Mouse (Mus musculus): ENCODE measurements around the gene Lin7c.
"Not testable (repeated sequence)": the region's sequence is repeated elsewhere in the genome, so short reads cannot be mapped to it uniquely, and the experiment has no call there.

Lin7c gene

DNA sequence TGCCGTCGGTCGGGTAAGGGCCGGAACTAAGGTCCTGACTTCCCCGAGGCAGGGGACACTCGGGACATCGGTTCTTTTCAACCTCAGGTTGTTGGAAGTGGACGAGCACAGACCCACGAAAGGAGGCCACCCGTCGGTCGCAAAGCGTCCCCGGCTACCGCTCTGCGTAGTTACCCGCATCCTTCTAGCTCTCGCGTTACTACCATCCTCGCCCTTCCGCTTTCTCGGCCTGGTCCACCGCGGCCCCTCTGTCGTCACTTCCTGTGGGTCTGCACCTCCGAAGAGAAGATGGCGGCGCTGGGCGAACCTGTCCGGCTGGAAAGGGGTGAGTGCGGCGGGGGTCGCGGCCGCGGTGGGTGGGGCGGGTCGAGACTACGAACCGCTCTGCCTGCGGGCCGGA, at the start of gene Lin7c:
TSS of gene Lin7c (plus strand) at position 257 of the 400 bp plus-strand sequence.
- peak; percentile 93 for DNase-seq

DNA sequence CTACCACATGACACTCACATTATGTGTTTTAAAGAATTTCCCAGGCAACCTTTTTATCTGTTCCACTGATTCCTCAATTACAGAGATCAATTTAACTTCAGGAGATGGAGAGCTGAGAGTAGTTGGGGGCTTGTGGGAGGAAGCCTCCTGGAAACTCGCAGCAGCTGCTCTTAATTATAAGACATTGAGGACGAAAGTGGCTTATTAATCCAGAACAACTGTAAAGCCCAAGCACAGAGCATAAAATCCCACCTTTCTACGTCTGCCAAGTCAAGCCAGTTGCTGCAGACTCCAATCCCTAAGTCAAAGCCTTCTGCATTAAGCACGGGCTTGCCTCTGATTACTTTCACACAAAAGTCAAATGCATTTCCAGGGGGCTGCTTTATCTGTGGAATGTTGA, 44.3 kb upstream of the Lin7c start:
- no peak for DNase-seq

DNA sequence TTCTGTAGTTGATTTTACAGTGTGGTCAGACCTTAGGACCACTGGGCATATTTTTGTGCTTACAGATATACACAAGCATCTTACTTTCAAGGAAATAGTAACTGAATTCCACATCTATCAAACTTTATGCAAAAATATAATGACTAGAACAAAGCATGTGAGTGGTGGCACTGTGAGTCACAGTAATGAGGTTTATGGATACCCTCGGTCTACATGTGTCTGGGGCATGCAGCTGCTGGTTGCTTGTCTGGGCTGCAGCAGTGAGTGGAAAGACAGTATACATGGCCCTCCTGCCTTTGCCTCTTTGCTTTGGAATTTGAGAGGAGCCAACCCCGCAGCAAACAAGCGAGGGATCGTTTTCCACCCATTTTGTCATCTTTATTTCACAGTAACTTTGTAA, 42.3 kb upstream of the Lin7c start:
- no peak for DNase-seq

DNA sequence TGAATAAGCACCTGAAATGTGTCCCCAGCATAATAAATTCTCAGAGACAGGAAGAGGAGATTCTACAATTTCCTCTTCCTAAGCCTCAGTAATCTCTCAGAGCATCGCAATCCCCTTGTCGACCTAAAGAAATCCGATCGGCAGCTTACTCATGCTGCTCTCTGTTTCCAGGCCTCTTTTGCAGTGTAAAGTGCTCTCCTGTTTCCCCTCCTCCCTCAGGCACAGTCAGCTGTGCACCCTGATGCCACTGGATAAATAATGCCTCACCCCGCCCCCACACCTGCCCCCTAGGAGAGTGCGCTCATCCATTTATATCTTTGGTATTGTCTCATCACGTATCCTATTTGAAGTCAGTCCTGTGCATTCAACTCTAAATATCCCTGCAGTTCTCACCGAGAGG, 41.9 kb upstream of the Lin7c start:
- DNase-seq = no peak

DNA sequence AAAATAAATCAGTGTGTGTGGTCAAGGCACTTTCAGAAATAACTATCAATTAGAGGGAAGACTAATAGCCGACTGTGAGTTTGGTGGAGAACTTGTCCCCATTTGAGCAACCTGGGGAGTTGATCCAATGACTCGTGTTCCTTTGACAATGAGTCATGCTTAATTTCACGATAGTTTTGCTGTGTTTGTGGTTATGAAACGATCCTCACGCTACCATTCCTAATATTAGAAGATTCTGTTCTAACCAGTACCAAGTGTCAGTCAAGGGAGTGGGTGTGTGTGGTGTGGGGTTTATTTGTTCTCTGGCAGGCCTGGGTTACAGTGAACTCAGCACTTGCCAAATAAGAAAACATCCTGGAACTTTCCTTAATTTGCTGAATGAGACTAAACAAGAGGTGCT, 35.1 kb upstream of the Lin7c start:
- DNase-seq = no peak

GRCm38 (mm10) chr2:109859671-109860070, 31.0 kb upstream of the Lin7c start:
- no peak for DNase-seq

DNA sequence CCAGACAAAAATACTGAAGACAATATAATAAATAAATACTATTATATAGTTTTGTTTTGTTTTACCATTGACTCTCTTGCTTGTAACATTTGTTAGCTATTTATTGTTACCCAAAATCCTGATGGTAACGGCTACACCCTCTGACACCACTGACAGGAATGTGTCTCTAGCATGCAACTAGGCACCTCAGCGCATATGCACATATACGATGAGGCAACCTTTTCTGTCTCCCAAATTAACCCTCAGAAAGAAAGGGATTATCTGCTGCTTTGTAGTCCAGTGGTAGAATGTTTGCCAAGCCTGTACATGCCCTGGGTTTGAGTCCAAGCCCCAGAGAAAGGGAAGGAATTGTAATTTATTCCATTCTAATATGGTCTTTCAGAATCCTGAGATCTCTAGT, 29.8 kb upstream of the Lin7c start:
- no peak for DNase-seq

- DNase-seq = not testable (repeated sequence)
Observed at GRCm38 (mm10) chr2:109879429-109879828, 11.2 kb upstream of the Lin7c start.

GRCm38 (mm10) chr2:109881111-109881510, 9.5 kb upstream of the Lin7c start:
- DNase-seq = no peak

GRCm38 (mm10) chr2:109881625-109882024, 9.0 kb upstream of the Lin7c start:
- no peak for DNase-seq

- DNase-seq = peak; percentile 80
Observed at GRCm38 (mm10) chr2:109884106-109884505, 6.5 kb upstream of the Lin7c start.

DNA sequence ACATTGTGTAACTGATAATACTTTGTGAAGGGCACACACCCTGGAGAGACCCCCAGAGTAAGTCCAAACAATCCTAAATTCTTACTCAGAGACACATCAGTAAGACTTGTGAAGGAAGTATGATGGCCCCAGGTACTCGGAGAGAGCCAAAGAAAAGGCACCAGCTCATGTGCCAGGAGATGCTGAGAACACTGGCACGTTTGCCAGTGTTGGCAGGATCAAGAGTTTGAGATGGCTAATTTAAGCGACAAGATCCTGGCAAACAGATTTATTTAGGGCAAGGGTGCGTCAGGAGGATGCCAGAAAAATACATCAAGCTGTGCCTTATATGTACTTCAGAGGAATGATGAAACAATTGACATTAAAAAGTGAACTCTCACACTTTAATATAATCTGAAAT, 6.1 kb upstream of the Lin7c start:
- DNase-seq = peak; percentile 87

DNA sequence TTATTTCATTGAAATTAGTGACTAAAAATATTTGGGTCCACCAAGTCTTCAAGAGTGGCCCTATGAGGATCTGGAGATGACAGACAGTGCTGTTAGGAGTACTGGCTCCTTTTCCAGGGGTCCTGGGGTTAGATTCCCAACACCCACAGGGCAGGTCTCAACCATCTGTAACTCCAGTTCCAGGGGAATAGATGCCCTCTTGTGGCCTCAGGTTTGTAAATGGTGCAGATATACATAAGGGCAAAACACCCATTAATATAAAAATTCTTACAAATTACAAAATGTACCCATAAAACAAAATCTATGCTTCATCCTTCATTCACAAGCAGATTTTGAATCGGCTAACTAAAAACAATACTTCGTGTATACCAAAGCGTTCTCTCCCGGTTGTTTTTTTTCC, 585 bp upstream of the Lin7c start:
- DNase-seq = peak; percentile 47

DNA sequence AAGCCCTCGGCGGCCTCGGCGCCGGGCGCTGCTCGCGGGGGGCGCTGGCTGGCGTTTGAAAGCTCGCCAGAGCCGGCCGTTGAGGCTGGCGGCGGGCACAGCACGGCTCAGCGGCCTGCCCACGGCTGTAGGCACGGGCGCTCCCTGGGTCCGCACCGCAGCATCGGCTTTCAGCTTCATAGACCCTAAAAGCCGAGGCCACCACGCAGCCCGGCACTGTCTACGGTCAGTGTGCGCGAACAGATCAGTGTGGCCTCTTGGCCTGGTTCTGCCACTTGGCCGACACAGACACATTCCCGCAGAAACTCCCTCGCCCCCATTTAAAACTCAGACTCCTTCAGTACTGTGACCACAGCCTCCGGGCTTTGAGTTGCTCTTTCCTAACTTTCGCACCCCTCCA, 378 bp downstream of the Lin7c start:
- peak; percentile 59 for DNase-seq

DNA sequence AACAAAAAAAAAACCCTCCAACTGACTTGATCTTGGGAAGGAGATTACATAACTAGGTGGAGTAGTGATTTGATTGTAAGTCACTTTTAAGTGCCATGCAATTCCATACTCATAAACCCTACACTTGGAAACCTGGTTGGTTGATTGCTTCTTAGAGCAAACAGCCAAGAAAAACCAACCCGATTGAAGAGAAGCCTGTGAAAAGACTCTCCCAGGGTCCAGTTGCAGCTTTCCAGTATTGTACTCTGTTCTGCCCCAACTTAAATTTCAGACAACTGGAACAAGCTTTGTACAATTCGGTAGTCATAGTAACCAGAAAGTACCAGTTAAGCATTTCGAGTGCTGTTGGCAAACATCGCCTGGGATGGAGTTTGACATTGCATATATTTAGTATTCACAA, 818 bp downstream of the Lin7c start:
- no peak for DNase-seq

- no peak for DNase-seq
Observed at GRCm38 (mm10) chr2:109896311-109896710, 5.7 kb downstream of the Lin7c start.

DNA sequence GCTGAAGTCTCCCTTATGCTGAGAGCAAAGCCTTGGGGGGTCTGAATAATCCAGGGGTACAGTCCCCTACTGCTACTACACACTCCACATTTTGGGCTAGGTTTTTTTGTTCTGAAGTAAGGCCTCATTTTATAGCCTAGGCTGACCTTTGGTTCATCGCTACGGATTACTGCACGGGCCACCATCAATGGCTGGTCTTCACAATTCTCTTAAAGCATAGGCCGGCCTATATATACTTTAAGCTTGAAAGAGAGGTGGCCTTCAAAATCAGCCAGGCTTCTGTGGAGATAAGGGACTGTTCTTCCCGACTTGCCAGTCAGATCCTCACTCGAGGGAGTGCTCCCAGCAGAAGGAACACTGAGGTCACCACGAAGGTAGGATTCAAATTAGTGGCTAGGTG, 12.2 kb downstream of the Lin7c start:
- DNase-seq = no peak

DNA sequence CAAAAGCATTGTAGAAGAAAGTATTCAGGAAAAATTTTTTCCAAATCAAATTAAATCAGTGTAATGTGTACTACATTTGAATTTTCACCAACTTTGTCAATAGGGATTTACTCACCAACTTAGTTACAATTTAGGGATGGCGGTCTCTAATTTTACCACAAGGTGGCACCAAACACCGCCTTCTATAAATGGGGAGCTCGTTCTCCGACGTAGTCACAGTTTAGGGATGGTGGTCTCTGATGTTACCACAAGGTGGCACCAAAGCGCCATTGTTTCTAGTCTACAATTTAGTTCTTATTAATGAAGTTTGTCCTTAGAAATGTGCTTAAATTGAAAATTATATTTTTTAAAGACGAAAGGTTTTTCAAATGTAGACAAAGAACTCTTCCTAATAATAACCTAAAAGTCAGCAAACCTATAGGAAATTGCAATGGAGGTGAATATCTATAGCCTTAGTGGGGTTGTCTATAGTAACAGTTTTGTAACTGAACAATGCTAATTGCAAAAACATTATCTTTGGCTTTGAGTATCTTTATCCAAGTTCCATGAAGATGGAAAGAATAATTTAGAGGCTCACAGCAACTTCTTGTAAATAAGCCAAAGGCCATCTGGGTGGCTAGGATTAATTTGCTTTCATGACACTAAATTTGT, 13.6 kb downstream of the Lin7c start:
- DNase-seq = peak; percentile 94

- DNase-seq = no peak
Observed at GRCm38 (mm10) chr2:109909122-109909521, 18.5 kb downstream of the Lin7c start.

GRCm38 (mm10) chr2:109912216-109912615, 21.6 kb downstream of the Lin7c start:
- no peak for DNase-seq

GRCm38 (mm10) chr2:109912766-109913165, 22.1 kb downstream of the Lin7c start:
- no peak for DNase-seq

- no peak for DNase-seq
Observed at GRCm38 (mm10) chr2:109913241-109913640, 22.6 kb downstream of the Lin7c start.

- DNase-seq = no peak
Observed at GRCm38 (mm10) chr2:109914601-109915000, 23.9 kb downstream of the Lin7c start.

- peak; percentile 57 for DNase-seq
Observed at GRCm38 (mm10) chr2:109916782-109917495, 26.3 kb downstream of the Lin7c start.

Measured in cerebellum, adult 9-10 months (tissue).